Mouse (Mus musculus) heart, embryonic 10.5 days (tissue): ENCODE measurements at regions not wholly inside any gene's neighbourhood (a gene's known extent, or its start where the extent isn't known, plus 50 kb on each side); places are given as distances from the start of the nearest gene placed in this dataset.

Experiments
- DNase-seq: peaks from one replicate; pipeline ENCODE4 v3.0.0-alpha.2; 2017; ENCODE audit warnings: low spot score
- H3K27ac ChIP-seq: fragments of 300-500 bp; sonication (generic); 2 replicates; pipeline ENCODE4 v1.5.1; 2016; ENCODE audit warnings: mild to moderate bottlenecking
- H3K27me3 ChIP-seq: fragments of 300-500 bp; sonication (generic); 2 replicates; pipeline ENCODE4 v1.6.1; 2016; ENCODE audit warnings: mild to moderate bottlenecking; ENCODE audit not compliant: poor library complexity, insufficient read depth, severe bottlenecking
- H3K36me3 ChIP-seq: fragments of 300-500 bp; sonication (generic); 2 replicates; pipeline ENCODE4 v1.6.1; 2016; ENCODE audit warnings: mild to moderate bottlenecking, moderate library complexity
- H3K4me1 ChIP-seq: fragments of 300-500 bp; sonication (generic); 2 replicates; pipeline ENCODE4 v1.6.1; 2016; ENCODE audit warnings: mild to moderate bottlenecking
- H3K4me3 ChIP-seq: fragments of 300-500 bp; sonication (generic); 2 replicates; pipeline ENCODE4 v1.5.1; 2016; ENCODE audit warnings: mild to moderate bottlenecking, moderate library complexity
- H3K9me3 ChIP-seq: fragments of 300-500 bp; sonication (generic); 2 replicates; pipeline ENCODE4 v1.6.1; 2016; ENCODE audit warnings: mild to moderate bottlenecking, moderate library complexity
- WGBS: fragments of 180-500 bp; shearing (Covaris S2); methylation state at CpG from one replicate; pipeline ENCODE4 v1.1.7; 2016; 5-methylcytosine and 5-hydroxymethylcytosine counted together

- Histone ChIP-seq H3K9me3 (no peaks in the 10 kb centered on the region), H3K4me1 (no peaks in the 10 kb centered on the region), H3K27ac (no peak overlapping the region), H3K4me3 (no peak overlapping the region), H3K27me3 (no peaks in the 10 kb centered on the region), H3K36me3 (no peaks in the 10 kb centered on the region)
- WGBS: 76% methylated on average over 3 of the region's 3 CpGs
- no peak for DNase-seq
Measured at GRCm38 (mm10) chr2:51006818-51007217, 142.1 kb downstream of the Rnd3 start.

- 66% methylated on average over 5 of the region's 5 CpGs for WGBS
- DNase-seq: no peak
Measured at GRCm38 (mm10) chr2:51001548-51001947, 147.4 kb downstream of the Rnd3 start.

GRCm38 (mm10) chr2:50983883-50984410 is 165.0 kb downstream of the Rnd3 start:
- no peaks in the 10 kb centered on the region for H3K36me3 ChIP-seq
- H3K9me3 ChIP-seq: no peaks in the 10 kb centered on the region
- WGBS: 79% methylated on average over 2 of the region's 2 CpGs
- H3K27me3 ChIP-seq: no peaks in the 10 kb centered on the region
- H3K27ac ChIP-seq: no peak overlapping the region
- DNase-seq: no peak
- no peak overlapping the region for H3K4me3 ChIP-seq
- no peaks in the 10 kb centered on the region for H3K4me1 ChIP-seq

More at GRCm38 (mm10) chr2:51001548-51001947, 147.4 kb downstream of the Rnd3 start:
- Histone ChIP-seq H3K9me3 (no peaks in the 10 kb centered on the region), H3K4me1 (no peaks in the 10 kb centered on the region), H3K36me3 (no peaks in the 10 kb centered on the region), H3K4me3 (no peak overlapping the region), H3K27me3 (no peaks in the 10 kb centered on the region), H3K27ac (no peak overlapping the region)

DNA sequence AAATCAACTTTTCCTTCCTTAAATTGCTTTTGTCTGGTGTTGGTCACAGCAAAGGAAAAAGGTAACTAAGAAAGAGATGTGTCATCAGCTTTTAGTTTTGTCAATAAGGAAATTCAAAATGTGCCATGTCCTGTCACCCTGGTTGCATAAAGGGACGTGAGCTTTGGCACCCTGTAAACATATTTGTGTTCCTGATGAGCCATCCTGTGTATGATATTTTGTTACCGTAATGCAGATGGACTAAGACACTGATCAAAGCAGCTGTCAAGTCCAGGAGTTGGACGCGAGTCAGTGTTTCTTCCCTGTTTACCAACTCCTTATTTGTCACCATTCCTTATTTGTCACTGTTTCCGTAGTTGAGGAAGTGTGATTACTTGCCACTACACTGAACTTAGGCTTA is 166.3 kb downstream of the Rnd3 start:
- Histone ChIP-seq H3K4me3 (no peak overlapping the region), H3K27ac (no peak overlapping the region), H3K36me3 (no peaks in the 10 kb centered on the region), H3K4me1 (no peaks in the 10 kb centered on the region), H3K27me3 (no peaks in the 10 kb centered on the region), H3K9me3 (no peaks in the 10 kb centered on the region)
- 83% methylated on average over 5 of the region's 5 CpGs for WGBS
- DNase-seq: no peak

- Histone ChIP-seq H3K27me3 (no peaks in the 10 kb centered on the region), H3K9me3 (no peaks in the 10 kb centered on the region), H3K36me3 (no peaks in the 10 kb centered on the region), H3K27ac (no peak overlapping the region), H3K4me3 (no peak overlapping the region), H3K4me1 (no peaks in the 10 kb centered on the region)
- 71% methylated on average over 1 of the region's 1 CpGs for WGBS
- DNase-seq: no peak
Measured at GRCm38 (mm10) chr2:50978356-50978755, 170.6 kb downstream of the Rnd3 start.

DNA sequence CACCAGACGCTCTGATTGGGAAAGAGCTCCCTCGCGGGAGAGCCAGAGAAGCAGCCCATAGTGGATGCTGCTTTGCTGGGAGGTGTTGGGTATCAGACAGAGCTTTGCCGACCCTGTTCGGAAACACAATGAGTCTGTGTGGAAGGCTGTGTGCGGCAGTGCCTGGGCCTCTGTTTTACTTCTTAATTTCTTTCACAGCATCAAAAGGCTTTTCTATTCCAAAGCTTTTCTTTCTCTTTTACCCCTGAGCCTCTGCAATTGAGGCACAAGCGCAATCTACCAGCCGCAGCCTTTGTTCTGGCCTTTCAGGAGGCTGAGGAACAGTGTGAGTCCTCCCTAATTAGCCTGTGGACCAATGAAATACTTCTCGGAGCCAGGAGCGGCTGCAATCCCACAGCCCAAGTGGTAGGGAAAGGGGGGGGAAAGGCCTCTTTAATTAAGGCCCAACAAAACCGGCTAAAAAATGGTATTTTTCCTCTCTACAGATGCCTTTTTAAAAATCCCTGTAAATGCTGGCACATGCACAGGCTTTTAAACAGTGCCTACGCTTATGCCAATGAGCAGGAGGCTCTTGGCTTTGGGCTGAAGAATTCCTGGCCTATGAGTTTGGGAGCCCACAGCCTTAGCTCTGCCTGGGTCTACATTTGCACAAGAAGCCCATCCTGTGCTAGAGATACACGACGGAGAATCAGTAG is 177.6 kb downstream of the Rnd3 start:
- H3K4me3 ChIP-seq: peak overlapping the region; percentile 41
- 9% methylated on average over 14 of the region's 14 CpGs for whole genome bisulfite sequencing
- peak overlapping the region; percentile 42 for H3K27ac ChIP-seq
- peaks cover 10% of the 10 kb centered on the region for H3K4me1 ChIP-seq
- H3K36me3 ChIP-seq: no peaks in the 10 kb centered on the region
- no peak for DNase-seq
- H3K9me3 ChIP-seq: no peaks in the 10 kb centered on the region
- no peaks in the 10 kb centered on the region for H3K27me3 ChIP-seq

DNA sequence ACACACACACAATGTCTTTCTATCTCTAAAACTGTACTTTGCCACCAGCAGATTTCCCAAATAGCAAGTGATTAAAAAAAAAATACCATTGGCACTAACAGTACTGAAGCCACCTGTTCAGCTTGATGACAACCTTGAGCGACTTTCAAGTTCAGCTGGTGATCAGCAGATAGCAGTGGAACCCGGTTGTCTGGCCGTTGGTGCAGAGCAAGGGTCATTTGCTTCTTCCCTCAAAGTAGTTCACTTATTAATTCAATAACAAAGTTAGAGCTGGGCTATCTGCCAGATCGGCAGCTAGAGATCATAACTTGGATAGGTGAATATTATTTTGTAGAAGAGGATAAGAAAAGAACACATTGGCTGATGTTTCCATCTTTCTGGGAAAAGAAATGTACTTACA is 180.5 kb downstream of the Rnd3 start:
- Histone ChIP-seq H3K36me3 (no peaks in the 10 kb centered on the region), H3K9me3 (no peaks in the 10 kb centered on the region), H3K27me3 (no peaks in the 10 kb centered on the region), H3K4me1 (peaks cover 10% of the 10 kb centered on the region), H3K27ac (no peak overlapping the region), H3K4me3 (no peak overlapping the region)
- no peak for DNase-seq
- WGBS: 78% methylated on average over 4 of the region's 4 CpGs

DNA sequence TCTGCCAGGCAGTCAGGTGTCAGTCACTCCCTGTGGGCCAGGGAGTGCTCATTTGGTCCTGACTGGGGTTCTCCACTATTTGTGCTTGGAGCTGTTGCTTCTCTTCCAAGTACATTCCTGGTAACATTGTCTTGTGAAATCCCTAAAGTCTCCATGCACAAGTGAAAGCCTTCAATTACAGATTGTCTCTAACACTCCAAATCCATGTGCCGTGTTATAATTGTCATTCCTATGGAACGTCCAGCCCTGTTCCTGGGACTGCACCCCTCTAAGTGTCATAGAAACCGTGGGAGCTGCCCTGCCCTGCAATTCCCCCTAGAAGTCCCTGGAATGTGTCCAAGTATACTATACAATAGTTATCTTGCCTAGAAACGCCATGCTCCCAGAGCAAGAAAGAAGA is 181.1 kb downstream of the Rnd3 start:
- WGBS: 65% methylated on average over 4 of the region's 4 CpGs
- Histone ChIP-seq H3K4me1 (peaks cover 10% of the 10 kb centered on the region), H3K27me3 (no peaks in the 10 kb centered on the region), H3K27ac (no peak overlapping the region), H3K9me3 (no peaks in the 10 kb centered on the region), H3K4me3 (no peak overlapping the region), H3K36me3 (no peaks in the 10 kb centered on the region)
- no peak for DNase-seq

GRCm38 (mm10) chr2:50967133-50967532 is 181.8 kb downstream of the Rnd3 start:
- H3K27ac ChIP-seq: no peak overlapping the region
- no peaks in the 10 kb centered on the region for H3K27me3 ChIP-seq
- H3K36me3 ChIP-seq: no peaks in the 10 kb centered on the region
- peaks cover 10% of the 10 kb centered on the region for H3K4me1 ChIP-seq
- 78% methylated on average over 4 of the region's 4 CpGs for WGBS
- no peak for DNase-seq
- no peak overlapping the region for H3K4me3 ChIP-seq
- H3K9me3 ChIP-seq: no peaks in the 10 kb centered on the region

DNA sequence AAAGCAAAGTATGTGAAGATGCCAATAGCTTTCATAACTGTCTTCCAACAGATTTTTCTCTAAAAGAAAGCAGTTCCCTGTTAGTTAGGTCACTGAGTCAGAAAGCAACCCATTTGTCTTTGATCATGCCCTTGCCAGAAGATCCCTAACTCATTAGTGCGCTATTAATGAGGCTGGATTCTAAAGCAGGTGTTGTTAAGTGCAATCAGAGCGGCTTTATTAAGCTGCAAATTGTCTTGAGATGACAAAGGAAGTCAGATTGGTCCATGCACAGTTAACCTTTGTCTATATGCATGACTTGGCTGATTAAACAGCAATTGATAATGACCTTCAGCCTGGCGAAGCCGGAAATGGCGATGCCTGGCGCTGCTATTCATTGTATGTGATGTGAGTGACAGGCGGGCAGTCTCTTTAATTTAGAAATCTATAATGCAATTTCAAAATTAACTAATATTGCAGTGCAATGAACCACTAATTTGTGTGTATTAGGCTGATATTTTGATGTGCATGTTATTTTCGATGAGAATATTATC is 183.4 kb downstream of the Rnd3 start:
- H3K27ac ChIP-seq: no peak overlapping the region
- no peak overlapping the region for H3K4me3 ChIP-seq
- no peaks in the 10 kb centered on the region for H3K36me3 ChIP-seq
- no peaks in the 10 kb centered on the region for H3K9me3 ChIP-seq
- no peaks in the 10 kb centered on the region for H3K4me1 ChIP-seq
- 90% methylated on average over 8 of the region's 8 CpGs for WGBS
- H3K27me3 ChIP-seq: no peaks in the 10 kb centered on the region
- no peak for DNase-seq

GRCm38 (mm10) chr2:50964062-50964461 is 184.8 kb downstream of the Rnd3 start:
- H3K4me3 ChIP-seq: no peak overlapping the region
- no peaks in the 10 kb centered on the region for H3K9me3 ChIP-seq
- 82% methylated on average over 3 of the region's 3 CpGs for WGBS
- H3K27ac ChIP-seq: no peak overlapping the region
- H3K4me1 ChIP-seq: no peaks in the 10 kb centered on the region
- H3K36me3 ChIP-seq: no peaks in the 10 kb centered on the region
- no peaks in the 10 kb centered on the region for H3K27me3 ChIP-seq
- DNase-seq: no peak

DNA sequence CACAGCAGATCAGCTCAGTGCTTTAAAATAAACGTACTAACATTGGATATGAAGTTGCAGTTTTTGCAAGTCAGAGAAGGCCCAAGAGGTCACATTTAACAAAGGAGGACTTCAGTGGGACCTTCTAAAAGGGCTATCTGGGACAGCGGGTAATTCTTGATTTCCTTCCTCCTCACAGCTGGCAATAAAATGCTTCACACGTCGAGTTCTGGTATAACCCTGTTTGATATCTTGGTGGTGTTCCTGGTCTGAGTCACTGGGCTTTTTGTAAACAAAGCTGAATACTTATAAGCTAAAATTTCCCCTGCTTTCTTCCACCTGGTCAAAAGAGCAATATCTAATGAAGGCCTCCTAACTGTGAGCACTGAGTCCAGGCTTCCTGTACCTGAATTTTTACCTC is 187.9 kb downstream of the Rnd3 start:
- Histone ChIP-seq H3K36me3 (no peaks in the 10 kb centered on the region), H3K4me1 (no peaks in the 10 kb centered on the region), H3K27ac (no peak overlapping the region), H3K4me3 (no peak overlapping the region), H3K27me3 (no peaks in the 10 kb centered on the region), H3K9me3 (no peaks in the 10 kb centered on the region)
- DNase-seq: no peak
- 46% methylated on average over 4 of the region's 4 CpGs for WGBS

DNA sequence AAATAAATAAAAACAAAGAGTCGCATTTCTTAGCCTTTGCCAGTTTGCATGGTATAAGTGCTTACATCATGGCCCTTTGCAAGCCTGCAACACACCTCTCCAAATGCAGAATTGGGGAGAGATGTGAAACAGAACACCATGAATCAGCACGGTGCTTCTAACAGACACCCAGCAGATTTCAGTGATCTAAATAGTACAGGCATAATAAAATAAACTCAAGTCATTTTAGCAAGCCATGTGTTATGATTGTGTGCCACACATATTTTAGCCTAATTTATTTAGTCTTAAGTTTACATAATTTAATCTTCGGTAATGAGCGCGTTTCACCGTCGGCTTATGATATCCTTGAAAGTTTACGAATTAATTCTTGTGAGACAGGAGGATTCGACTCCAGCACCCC is 189.6 kb downstream of the Rnd3 start:
- WGBS: 93% methylated on average over 9 of the region's 9 CpGs
- no peaks in the 10 kb centered on the region for H3K9me3 ChIP-seq

More for the DNA sequence above, 189.6 kb downstream of the Rnd3 start:
- no peak overlapping the region for H3K4me3 ChIP-seq
- no peaks in the 10 kb centered on the region for H3K4me1 ChIP-seq
- no peak for DNase-seq
- H3K27me3 ChIP-seq: no peaks in the 10 kb centered on the region
- H3K27ac ChIP-seq: no peak overlapping the region
- no peaks in the 10 kb centered on the region for H3K36me3 ChIP-seq
